Mouse (Mus musculus): ENCODE data around the gene Yjefn3.

The Yjefn3 gene

DNA sequence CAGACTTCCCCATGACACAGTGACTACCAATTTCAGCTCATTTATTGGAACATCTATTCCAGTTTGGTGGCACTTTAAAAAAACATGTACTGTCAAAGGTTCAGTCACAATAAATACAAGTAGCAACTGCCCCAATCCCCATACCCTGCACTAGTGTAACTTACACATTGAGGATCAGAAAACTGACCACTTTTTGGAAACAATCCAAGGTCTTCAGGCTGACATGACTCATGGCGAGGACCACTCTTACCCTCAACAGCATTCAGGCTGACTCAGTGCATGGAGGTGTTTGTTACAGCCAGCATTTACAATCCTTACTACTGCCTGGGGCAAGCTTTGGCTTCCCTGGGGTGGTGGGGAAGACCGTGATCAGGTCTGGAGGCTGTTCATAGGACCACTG, 4.6 kb upstream of the Yjefn3 start:
- no peak for DNase-seq (ENCODE audit: low spot score)

DNA sequence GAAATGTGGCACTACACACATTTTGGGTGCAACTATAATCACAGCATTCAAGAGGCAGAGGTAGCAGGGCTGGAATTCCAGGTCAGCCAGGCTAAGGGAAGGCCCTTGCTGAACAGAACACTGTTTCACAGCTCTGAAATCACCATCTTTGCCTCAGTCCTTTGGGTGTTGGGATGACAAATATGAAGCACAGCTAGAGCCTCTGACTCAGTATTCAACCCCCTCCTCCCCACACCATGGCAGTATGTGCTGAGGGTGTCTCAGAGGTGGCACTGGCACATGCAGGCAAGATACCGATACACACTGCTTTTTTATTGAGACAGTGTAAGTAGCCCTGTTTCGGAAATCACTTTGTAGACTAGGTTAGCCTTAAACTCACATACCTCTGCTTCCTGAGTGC, 3.7 kb upstream of the Yjefn3 start:
- DNase-seq (ENCODE audit: low spot score): no peak

DNA sequence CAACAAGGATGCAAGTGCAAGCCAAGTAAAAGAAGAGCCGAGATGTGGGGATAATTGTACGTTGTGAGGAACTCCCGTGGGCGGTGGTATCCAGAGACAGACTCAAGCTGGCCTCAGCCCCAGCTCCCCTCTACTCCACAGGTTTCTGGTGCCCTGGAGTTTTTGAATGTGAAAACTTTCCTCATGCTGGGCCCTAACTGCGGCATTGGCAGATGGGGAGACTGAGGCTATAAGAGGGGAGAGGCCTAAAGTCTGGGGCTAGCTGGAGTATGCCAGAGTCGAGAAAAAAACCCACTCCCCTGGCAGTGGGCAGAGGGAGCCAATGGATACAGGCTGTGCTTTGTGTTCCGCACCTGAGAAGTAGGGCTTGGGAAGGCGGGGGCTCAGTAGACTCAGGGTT, 1.6 kb upstream of the Yjefn3 start:
- no peak for DNase-seq (ENCODE audit: low spot score)

DNA sequence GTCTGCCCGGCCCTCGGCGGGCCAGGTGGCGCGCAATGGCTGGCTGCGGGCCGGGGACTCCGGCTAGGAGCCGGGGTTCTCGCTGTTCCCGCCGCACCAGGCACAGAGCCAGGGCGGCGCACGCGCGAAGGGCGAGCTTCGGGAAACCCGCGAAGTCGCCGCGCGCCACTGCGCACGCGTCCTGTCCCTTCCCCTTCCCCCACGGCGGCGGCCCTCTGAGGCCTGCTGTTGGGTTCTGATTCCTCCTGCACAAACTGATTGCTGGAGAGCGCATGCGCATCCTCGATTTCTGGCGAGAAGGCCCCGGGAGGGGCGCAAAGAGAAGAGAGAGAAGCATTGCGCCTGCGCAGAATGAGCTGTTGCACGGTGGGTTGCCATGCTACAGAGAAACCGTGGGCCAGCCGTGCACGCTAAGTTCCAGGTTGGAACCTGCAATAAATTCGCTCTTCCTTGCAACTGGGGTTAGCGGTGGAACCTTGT, 591 bp upstream of the Yjefn3 start:
- DNase-seq (ENCODE audit: low spot score): peak; percentile 99

DNA sequence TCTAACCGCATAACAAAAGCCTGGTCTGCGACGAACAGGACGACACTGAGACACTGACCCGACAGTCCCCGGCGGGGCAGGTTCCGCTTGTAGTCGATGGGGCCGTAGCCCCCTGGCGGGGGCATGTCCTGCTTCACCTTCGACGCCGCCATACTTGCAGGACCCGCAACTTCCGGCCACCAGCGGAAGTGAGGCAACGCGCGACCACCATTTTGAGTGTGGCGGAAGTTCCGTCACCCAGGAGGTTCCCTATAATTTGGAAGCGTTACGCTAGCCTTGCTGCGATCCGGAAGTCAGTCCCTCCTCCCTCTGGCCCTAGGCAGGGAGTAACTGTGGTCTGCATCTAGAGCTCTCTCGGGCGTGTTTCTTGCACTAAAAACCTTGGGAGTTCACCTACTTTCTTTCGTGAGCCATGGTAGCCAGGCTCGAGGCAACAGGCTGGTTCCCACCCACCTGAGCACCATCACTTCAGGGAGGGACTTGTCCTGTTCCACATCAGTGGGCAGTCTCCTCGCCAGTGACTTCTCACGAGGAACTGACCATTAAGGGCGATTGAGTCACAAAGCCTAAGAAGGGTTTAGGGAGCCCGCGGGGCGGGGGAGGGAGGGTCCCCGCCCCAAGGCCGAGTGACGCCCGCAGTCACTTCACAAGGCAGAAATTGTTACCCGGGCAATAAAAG, 889 bp downstream of the Yjefn3 start:
- DNase-seq (ENCODE audit: low spot score): peak; percentile 95

DNA sequence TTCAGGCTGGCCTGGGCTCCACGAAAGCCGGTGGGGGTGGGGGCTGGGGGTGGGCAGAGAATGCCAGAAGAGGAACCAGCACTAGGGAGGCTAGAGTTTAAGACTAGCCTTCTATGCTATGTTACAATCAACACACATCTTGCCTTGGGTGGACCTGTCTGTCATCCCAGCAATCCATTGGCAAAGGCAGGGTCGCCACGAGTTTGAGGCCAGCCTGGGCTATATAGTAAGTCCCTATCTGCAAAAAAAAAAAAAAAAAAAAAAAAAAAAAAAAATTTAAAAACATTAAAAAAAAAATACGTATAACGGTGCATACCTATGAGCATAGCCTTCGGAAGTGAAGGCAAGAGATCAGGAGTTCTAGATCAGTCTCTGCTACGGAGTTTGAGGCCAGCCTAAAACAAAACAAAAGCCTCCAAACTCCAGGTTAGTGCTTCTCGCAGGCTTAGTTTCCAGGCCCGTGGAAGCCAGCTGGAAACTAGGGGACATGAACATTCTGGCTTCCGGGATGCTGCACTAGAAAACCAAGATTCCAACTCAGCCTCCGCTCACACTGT, 1.5 kb downstream of the Yjefn3 start:
- DNase-seq (ENCODE audit: low spot score): no peak

DNA sequence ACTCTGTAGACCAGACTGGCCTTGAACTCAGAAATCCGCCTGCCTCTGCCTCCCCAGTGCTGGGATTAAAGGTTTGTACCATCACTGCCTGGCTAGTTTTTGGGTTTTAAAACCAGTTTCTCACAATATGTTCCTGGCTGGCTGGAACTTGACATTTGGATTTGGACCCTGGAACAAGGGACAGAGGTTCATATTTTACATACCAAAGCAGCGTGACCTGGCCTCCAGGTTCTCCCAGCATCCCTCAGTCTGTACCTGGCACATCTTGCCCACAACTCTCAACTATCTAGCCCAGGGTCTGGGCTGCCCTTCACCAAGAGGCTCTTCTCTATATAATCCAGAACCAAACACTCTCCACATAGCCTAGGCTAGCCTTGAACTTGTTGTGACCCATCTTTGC, 2.6 kb downstream of the Yjefn3 start:
- no peak for DNase-seq (ENCODE audit: low spot score)

DNA sequence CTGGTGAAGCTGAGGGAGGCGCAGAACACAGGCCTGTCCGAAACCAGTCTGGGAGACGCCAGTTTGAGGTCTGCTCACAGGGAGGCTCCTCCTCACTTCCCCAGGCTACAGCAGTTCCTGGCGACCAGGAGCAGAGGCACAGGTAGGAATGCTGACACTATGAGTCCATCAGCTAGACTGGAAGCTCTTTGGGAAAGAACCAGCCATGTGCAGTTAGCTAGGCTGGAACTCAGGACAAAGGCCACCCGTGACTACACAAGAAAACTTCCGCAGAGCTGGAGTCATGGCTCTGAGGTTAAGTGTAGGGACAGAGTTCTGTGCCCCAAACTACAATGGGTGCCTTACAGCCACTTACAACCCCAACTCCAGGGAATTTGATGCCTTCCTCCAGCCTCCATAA, 4.7 kb downstream of the Yjefn3 start:
- DNase-seq (ENCODE audit: low spot score): no peak

DNA sequence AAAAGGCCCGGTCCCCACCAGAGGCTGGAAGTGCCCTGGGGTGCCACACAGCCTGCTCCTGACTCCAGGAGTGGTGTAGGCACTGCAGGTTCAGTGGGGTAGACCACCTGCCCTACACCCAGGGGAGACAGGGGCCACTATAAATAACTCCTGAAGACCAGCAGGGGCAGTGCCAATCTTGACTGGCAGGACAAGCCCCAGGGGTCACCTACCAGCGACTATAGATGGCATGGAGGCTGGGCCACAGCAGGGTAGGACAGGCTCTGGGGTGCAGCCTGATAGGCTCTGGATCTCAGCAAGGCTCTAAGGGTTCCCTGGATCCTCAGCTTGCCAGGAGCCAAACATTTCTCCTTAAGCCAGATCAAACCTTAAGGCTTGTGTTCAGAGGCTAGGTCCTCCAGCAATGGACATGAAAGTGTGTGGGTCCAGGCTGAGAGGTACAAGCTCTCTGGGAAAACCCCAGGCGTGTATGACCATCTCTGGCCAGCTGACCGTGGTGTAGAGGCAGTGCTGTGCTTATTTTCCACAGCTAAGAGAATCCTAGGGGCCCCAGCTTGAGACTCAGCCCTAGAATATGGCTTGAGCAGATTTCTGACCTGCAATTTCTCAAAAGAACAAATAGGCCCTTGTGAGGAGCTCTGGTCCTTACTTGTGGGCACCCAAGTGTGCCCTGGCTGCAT, 6.6 kb downstream of the Yjefn3 start:
- no peak for DNase-seq (ENCODE audit: low spot score)

DNA sequence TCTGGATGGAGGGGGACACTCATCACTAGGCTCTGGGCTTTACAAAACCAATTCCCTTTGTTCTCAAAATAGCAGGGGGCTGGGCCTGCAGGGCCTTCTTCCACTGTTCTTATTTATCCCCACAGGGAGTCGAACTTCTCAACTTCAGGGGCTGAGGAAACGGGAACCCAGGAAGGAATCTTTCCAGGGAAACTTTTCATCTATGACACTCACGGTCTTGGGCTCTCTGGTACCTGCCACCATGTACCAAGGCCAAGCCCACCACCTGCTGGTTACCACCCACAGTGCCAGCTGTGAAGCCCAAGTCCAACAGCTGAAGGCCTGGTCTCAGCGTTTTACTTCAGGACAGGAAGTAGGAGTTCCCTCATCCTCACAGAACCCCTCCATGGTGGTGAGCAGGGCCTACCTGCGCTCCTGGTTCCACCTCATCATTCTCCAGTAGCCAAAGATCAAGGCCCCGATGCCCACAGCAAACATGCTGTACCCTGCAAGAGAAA, 7.6 kb downstream of the Yjefn3 start:
- DNase-seq (ENCODE audit: low spot score): no peak

DNA sequence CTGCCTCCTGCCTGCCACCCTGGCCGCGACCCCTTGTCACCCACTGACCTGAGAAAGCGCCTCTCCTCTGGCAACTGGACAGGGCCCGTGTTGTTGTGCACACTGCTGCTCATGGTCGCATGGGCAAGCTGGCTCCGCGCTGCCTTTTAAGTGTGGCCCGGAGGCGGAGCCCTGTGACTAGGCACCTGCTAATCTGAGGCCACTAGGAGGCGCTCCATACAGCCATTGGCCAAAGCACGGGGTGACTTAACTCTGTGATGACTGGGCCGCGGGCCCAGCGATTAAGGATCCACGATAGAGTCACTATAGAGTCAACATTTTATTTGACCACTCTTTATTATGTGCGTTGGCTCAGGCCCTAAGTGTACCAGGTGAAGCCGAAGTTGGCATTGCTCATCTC, 8.6 kb downstream of the Yjefn3 start:
- peak; percentile 62 for DNase-seq (ENCODE audit: low spot score)

DNA sequence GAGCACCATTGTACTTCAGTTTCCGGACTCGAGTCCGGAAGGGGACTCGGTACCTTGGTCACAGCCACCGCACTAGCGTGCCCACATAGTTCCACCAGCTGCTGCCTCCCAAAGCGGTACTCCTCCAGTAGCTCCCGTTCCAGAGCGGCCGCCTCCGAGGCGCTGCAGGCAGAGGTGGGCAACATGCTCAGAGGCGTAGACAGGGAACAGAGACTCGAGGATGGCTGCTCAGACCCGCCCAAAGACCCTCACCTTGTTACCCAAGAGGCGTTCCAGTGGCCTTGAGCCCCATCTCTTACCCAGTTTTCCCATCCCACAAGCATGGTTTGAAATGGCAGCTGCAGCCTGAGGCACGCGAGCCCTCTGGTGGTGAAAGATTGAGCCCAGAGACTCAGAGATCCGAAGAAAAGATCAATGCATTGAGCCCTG, 11.7 kb downstream of the Yjefn3 start:
- DNase-seq (ENCODE audit: low spot score): peak; percentile 34

DNA sequence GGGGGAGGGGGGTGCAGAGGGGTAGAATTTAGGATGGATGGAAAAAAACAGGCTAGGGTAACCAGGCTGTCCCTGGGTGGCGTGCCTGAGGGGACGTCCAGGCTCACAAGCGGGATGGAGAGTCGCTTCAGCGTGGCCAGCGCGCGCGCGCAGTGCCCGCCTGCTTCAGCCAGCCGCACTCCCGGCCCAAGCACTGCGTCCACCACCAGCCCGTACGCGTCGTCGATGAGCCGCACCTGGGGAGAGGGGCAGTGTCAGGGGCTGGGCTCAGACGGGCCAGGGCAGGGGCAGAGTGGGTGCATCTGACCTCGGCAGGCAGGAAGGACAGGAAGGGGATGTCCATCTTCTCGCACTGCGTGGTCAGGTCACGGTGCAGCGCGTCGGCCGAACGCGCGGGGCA, 13.6 kb downstream of the Yjefn3 start:
- no peak for DNase-seq (ENCODE audit: low spot score)

DNA sequence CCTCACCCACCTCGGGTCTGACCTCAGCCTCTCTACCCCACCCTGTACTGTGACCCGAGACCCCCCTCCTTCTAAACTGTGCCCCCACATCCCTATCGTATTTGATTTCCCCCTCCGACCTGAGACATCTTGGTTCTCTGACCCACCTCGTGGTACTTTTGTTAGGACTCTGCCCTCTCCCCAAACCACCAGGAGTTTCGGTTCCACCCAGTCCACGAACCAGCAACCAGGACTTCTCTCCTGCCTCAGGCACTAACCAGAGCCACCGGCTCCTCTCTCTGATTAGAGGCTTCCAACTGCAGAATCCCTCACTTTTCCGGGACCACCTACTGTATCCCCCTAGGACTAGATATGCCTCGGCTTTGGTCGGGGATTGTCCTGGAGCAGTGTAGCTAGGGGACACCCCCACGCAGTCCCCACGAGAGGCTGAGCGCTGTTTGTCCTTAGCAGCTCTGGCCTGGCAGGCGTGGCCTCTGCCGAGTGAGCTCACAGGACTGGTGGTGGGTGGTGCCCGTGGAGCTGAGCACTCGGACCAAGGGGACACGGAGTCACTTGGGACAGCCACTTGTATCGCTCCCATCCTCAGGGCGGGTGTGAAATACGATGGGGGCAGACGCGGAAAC, 14.2 kb downstream of the Yjefn3 start:
- no peak for DNase-seq (ENCODE audit: low spot score)

DNA sequence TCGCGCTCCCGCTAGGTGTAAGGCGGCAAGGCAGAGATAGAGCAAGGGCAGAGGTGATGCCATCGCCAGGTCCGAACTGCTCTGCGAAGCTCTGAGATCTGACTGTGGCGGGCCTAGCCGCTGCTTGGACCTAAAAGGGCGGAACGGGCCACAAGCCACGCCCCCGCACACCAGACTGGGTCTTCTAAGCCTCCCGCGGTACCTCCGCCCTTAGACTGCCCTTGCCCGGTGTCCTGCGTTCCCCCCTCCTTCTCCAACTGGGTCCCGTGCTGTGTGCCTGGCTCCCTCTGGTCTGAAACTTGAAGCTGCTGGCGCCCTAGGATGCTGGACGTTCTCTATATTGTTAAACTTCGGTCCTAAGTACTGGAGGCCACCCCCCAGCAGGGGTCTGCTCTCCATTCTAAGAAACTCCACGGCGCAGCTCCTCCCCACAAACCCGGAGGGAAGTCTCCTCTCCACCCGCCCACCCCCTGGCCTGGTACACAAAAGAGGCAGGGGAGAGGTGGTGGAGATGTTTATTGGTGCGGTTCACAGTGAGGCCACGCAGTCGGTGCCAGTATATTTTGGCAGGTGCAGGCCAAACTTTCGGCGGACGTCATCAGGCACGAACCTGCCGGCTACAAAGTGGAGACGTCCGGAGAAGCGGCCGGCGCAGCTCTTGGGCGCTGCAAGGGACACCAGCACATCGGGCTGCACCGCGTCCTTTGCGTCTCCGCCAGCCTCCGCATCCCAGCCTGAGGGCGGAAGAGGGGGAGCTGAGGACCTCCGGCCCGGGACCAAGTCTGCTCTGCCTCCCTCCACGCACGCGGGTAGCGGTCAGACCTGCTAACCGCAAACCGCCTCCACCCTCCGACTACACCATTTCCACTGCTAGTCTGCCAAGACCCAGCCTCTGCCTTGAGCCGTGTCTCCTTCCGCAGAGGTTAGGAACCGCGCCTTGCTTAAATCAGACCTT, 14.9 kb downstream of the Yjefn3 start, which contains the start of gene Cilp2:
TSS of gene Cilp2 (minus strand) at position 399 of the 955 bp plus-strand sequence.
- no peak for DNase-seq (ENCODE audit: low spot score)

DNA sequence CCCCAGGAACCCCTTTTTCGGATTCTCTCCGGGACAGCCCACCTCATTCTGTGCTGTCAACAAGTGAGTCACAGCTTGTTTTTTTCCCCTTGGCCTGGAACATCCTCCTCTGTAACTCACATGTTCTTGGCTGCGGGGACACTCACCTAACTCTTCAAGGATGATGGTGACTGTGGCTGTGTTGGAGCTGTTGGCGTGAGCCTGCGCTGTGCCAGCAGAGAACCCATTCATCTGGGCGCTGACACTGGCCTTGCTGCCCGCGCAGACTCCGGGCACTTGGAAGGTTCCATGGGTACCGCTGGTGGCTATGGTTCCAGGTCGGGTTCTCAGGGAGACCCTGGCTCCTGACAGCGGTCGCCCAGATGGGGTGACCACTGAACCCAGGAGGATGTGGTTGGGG, 18.4 kb downstream of the Yjefn3 start:
- DNase-seq (ENCODE audit: low spot score): no peak

DNA sequence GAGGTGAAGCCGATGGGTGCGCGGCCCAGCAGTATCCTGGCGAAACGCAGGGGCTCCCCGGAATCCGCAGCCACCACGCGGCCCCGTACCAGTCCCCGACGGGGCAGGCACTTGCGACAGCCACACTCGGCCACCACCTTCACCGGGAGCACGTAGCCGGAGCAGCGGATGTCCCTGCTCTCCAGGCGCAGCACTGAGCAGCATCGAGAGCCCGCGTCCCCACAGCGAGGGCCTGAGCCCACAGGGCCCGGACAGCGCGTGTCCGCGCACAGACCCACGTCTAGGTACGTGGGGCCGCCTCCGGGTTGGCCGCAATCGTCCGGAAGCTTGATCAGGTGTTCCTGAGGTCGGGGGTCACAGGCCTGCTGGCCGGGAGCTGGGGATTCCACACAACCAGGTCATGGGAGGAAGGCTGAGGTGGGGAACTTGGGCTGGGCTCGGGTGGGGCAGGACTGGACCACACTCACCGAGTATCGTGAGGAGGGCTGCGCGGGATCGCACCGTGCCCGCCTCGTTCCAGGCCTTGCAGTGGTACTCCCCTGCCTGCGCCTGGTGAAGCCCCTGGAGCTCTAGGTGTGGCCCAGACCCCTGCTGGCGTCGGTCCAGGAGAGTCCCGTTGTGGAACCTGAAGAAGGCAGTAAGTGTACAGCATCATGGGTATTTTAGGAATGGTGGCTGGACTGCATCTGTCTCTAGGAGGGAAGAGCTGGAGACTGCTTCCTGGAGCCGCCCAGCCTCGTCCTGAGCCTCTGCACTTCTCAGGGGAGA, 19.5 kb downstream of the Yjefn3 start:
- no peak for DNase-seq (ENCODE audit: low spot score)

DNA sequence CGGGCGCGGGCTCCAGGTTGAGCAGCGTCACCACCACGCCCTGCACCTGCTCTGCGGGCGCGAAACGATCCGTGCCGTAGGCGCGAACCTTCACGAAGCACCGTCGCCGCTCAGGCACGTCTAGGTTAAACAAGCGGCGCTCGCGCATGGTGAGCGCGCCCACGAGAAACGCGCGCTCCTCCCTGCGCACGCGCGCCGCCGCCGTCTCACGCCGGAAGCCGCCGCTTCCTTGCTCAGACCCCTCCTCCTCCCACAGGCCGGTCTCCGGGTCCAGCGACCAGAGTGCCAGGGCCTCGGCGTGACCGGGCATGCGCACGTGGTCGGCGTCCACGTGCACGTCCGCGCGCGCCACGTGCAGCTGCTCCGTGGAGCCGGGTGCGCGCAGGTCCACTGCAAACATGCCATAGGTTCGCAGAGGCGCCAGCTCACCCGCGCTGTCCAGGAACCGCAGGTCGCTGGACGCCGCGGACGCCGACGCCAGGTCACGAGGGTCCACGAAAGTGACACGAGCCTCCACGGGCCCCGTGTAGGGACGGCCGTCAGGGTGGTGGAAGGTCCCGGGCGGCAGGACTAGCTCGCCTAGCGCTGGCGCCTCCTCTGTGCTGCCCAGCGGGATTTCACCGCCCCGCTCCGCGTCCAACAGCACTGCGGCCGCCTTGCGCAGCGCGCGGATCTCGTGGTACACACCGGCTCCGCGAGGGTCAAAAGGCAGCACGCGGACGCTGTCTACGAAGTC, 20.3 kb downstream of the Yjefn3 start:
- DNase-seq (ENCODE audit: low spot score): no peak

DNA sequence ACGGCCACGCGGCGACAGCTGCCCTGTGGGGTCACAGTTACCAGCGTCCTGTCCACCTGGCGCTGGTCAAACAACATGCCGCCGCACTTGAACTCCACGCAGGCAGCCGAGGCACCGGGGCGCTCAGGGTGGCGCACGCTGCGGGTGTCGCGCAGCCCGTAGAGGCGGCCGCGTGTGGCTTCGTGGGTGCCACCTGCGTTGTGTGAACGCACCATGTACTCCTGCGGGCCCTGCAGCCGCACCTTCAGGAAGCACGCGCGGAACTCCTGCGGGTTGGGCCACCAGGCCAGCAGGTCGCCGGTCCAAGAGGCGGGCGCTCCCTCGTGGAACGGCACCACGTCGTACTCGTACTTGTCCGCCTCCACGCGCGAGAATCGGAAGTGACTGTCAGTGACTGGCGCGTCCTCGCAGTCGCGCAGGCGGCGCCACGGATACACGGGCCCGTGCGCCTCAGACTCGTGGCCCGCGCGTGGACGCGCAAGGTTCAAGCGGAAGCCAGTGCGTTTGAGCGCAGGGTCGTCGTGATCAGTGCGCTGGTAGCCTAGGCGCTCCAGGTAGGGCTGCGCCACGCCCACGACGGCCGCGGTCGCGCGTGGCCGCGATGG, 21.1 kb downstream of the Yjefn3 start:
- DNase-seq (ENCODE audit: low spot score): no peak

DNA sequence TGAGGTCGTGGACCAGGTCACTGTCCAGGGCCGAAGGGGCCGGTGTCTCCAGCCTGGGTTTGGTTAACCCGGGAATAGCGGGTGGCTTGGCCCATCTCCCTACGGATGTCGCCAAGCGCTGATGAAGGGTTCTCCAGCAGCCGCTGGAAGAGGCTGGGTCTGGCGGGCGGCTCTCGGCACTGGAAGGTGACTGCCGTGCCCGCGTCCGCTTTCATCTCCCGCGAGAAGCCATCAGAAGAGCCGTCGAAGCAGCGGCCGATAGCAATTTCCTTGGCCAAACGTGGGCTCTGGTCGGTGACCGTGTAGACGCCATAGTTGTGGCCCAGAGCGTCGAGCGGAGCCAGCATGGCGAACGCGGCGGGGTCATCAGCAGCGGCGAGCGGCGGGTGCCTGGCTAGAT, 21.7 kb downstream of the Yjefn3 start:
- no peak for DNase-seq (ENCODE audit: low spot score)

Data from c-Kit-positive CD71-positive TER-119-positive erythroid progenitor cells, embryonic 14.5 days (primary cell).